Mouse (Mus musculus): ENCODE measurements around the gene Plaa.

DNA sequence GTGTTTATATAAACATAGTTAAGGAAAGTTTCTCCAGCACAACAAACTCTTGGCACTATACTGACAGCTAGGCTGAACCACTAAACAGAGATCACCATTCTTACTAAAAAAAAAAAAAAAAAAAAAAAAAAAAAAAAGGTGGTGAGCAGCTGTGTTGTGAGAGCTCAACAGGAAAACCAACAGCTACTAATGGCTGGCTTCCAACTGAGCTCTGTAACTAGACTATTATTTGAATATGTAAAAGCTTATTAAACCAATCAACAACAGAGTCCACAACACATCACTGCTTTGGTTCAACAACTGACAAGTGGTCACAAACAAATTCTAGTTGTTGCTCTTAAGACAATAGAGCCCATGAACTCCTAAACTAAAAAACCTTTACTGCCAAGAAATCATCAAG is 69.8 kb downstream of the Plaa start:
- no peak for TF ChIP-seq CTCF (IDR thresholded peaks at IDR 0.05; ENCODE audit: insufficient read depth, low read depth, low read length)
- no peak for TF ChIP-seq POLR2A (IDR thresholded peaks at IDR 0.05; ENCODE audit: insufficient read depth, low read depth, low read length)

Measured in olfactory bulb, adult 2 months (tissue).